Mouse (Mus musculus) erythroblast, embryonic 14.5 days (primary cell): ENCODE results near the gene Nova1. TPM values are rescaled to one million over a fixed set of nuclear protein-coding genes. Genes with fewer than 3 reads are reported as not detected.
A peak's percentile ranks its signal among the peaks of the same experiment; 100 is the strongest.

Experiments
- H3K27me3 ChIP-seq: 2 replicates; pipeline ENCODE4 v1.6.1; 2012; ENCODE audit warnings: inconsistent platforms; ENCODE audit not compliant: control insufficient read depth
- H3K36me3 ChIP-seq: 2 replicates; pipeline ENCODE4 v1.6.1; 2012; ENCODE audit warnings: mild to moderate bottlenecking, inconsistent platforms; ENCODE audit not compliant: control insufficient read depth
- H3K4me1 ChIP-seq: 2 replicates; pipeline ENCODE4 v1.6.1; 2012; ENCODE audit warnings: inconsistent platforms; ENCODE audit not compliant: control insufficient read depth
- H3K4me3 ChIP-seq: replicated peaks from 2 replicates; pipeline ENCODE3; 2012; ENCODE audit warnings: moderate library complexity, mild to moderate bottlenecking, inconsistent platforms
- H3K9me3 ChIP-seq: 2 replicates; pipeline ENCODE4 v1.6.1; 2012; ENCODE audit warnings: low read length, inconsistent platforms, mixed read lengths; ENCODE audit not compliant: control insufficient read depth
- GATA1 ChIP-seq: IDR thresholded peaks from 2 replicates; pipeline ENCODE4 v1.6.1; 2012; ENCODE audit warnings: low read length, inconsistent platforms, mixed read lengths
- TAL1 ChIP-seq: IDR thresholded peaks from 3 replicates; pipeline ENCODE4 v1.6.1; 2012; ENCODE audit warnings: low read length, inconsistent platforms, mixed read lengths
- polyA plus RNA-seq: library from polyadenylated mRNA; stranded (reverse); fragments of >175 nt; gene quantifications from 2 replicates; pipeline ENCODE4 v1.2.3, GENCODE M21; 2012

Gene Nova1
- 0.03 TPM in 1 of 2 replicates, not detected in the other for polyA plus RNA-seq

DNA sequence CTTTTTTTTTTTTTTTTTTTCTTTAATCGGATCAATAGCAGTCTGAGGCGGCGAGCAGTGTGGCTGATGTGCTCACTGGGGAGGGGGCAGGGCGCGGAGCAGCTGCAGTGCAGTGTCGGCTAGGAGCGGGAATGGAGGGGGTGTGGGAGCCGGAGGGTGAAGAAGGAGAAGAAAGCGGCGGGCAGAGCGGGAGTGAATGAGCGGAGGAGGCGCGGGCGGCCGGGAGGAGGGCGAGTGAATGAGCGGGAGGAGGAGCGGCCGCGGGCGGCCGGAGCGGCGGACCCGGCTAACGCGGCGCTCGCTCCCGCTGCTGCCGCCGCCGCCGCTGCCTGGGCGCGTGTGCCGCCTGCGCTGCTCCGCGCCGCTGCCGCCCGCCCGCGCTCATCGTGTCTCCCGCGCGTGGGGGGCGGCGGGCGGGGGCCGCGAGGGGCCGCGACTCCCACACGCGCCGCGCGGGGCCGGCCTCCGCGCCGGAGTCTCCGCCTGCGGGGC lies at the start of gene Nova1:
Gene Nova1, minus strand, starts transcription at position 74 of the 492 bp plus-strand sequence.
- H3K4me3 ChIP-seq = peak within 1 kb of the TSS; percentile 66
- peaks cover 59% of the 10 kb centered on the region for H3K27me3 ChIP-seq
- no peaks in the 10 kb centered on the region for H3K36me3 ChIP-seq
- peaks cover 9% of the 10 kb centered on the region for H3K4me1 ChIP-seq
- no peak for TF ChIP-seq GATA1
- no peak for TF ChIP-seq TAL1
- H3K9me3 ChIP-seq = no peaks in the 10 kb centered on the region

GRCm38 (mm10) chr12:46819348-46820022 lies 756 bp upstream of the Nova1 start:
- peaks cover 59% of the 10 kb centered on the region for H3K27me3 ChIP-seq
- H3K4me3 ChIP-seq = peak overlapping the region; percentile 66

GRCm38 (mm10) chr12:46818021-46818855 lies 491 bp downstream of the Nova1 start:
- no peaks in the 10 kb centered on the region for H3K9me3 ChIP-seq
- H3K4me1 ChIP-seq = peaks cover 9% of the 10 kb centered on the region
- no peaks in the 10 kb centered on the region for H3K36me3 ChIP-seq
- H3K27me3 ChIP-seq = peaks cover 59% of the 10 kb centered on the region
- H3K4me3 ChIP-seq = peak overlapping the region; percentile 66
- TF ChIP-seq TAL1 (no peak), GATA1 (no peak)

More at GRCm38 (mm10) chr12:46819348-46820022, 756 bp upstream of the Nova1 start:
- H3K4me1 ChIP-seq = peaks cover 9% of the 10 kb centered on the region
- H3K9me3 ChIP-seq = no peaks in the 10 kb centered on the region
- no peak for TF ChIP-seq TAL1
- no peak for TF ChIP-seq GATA1
- no peaks in the 10 kb centered on the region for H3K36me3 ChIP-seq

DNA sequence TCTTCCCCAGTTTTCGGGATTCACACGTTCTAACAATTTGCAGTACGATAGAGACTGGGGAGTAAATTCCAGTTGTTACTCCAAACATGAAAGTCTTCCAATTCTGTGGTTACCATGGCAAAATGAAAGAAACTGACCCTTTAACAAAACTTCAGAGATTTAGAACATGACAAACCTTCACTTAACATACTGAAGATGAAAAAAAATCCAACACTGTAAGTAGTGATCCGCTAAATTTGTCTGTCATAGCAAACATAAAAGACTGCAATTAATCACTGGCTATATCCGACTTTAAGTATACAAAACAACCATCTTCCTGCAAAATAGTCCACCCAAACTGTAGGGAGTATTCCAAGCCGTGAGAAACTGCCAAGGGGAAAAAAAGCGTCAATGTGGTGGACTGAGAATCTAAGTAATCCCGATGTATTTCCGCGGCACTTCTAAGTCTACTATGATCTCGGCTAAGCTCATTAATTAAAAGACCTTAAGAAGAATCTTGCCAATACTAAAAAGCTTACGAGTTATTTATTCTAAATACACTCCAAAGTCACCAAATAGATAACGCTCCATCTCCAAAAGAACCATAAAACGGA lies 1.4 kb downstream of the Nova1 start:
- no peak overlapping the region for H3K4me3 ChIP-seq
- H3K36me3 ChIP-seq = no peaks in the 10 kb centered on the region
- H3K27me3 ChIP-seq = peaks cover 59% of the 10 kb centered on the region
- H3K4me1 ChIP-seq = peaks cover 9% of the 10 kb centered on the region
- H3K9me3 ChIP-seq = no peaks in the 10 kb centered on the region
- TF ChIP-seq TAL1 = no peak
- no peak for TF ChIP-seq GATA1

- H3K4me3 ChIP-seq = no peak overlapping the region
- peaks cover 9% of the 10 kb centered on the region for H3K4me1 ChIP-seq
- H3K36me3 ChIP-seq = no peaks in the 10 kb centered on the region
- no peaks in the 10 kb centered on the region for H3K9me3 ChIP-seq
- TF ChIP-seq GATA1 (no peak), TAL1 (no peak)
- H3K27me3 ChIP-seq = peaks cover 54% of the 10 kb centered on the region
Observed at GRCm38 (mm10) chr12:46816291-46816690, 2.4 kb downstream of the Nova1 start.

- TF ChIP-seq TAL1 (no peak), GATA1 (no peak)
- no peaks in the 10 kb centered on the region for H3K36me3 ChIP-seq
- H3K4me3 ChIP-seq = no peak overlapping the region
- H3K9me3 ChIP-seq = no peaks in the 10 kb centered on the region
- H3K27me3 ChIP-seq = peaks cover 49% of the 10 kb centered on the region
- peaks cover 9% of the 10 kb centered on the region for H3K4me1 ChIP-seq
Observed at GRCm38 (mm10) chr12:46815697-46816096, 3.0 kb downstream of the Nova1 start.

DNA sequence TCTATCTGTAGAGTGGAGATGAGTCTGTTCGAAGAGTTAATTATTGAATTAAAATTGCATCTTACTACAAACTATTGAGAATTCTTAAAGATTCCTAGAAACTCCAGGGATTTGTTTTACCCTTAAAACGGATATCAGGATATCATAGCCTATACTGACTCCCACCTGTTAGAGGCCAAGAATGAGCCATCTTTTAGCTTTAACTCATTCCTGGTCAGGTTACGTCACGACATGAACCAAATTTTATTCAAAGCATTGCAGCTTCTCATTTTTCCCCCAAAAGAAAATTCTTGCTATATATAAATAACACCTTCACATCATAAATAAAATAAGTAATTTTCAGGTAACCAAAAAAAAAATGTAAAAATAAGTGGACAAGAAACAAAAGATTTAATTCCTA lies 3.9 kb downstream of the Nova1 start:
- peaks cover 9% of the 10 kb centered on the region for H3K4me1 ChIP-seq
- TF ChIP-seq TAL1 (no peak), GATA1 (no peak)
- H3K36me3 ChIP-seq = no peaks in the 10 kb centered on the region

GRCm38 (mm10) chr12:46801311-46801710 lies 17.4 kb downstream of the Nova1 start:
- Histone ChIP-seq H3K4me3 (no peak overlapping the region), H3K4me1 (no peaks in the 10 kb centered on the region), H3K27me3 (no peaks in the 10 kb centered on the region), H3K9me3 (no peaks in the 10 kb centered on the region), H3K36me3 (no peaks in the 10 kb centered on the region)
- TF ChIP-seq GATA1 (no peak), TAL1 (no peak)

More for the DNA sequence above, 3.9 kb downstream of the Nova1 start:
- Histone ChIP-seq H3K27me3 (peaks cover 41% of the 10 kb centered on the region), H3K4me3 (no peak overlapping the region), H3K9me3 (no peaks in the 10 kb centered on the region)
